Mouse (Mus musculus): ENCODE data around the gene Fxyd6. TPM values are rescaled to one million over a fixed set of nuclear protein-coding genes. Genes with fewer than 3 reads are reported as not detected.
A peak's percentile ranks its signal among the peaks of the same experiment; 100 is the strongest.

Gene Fxyd6
- polyA plus RNA-seq, 2 experiments from 2014 or later = 1.1 TPM; not detected in 1

- ATAC-seq = no peak
These were observed 42.9 kb downstream of the Fxyd6 start for GRCm38 (mm10) chr9:45412700-45413477.

DNA sequence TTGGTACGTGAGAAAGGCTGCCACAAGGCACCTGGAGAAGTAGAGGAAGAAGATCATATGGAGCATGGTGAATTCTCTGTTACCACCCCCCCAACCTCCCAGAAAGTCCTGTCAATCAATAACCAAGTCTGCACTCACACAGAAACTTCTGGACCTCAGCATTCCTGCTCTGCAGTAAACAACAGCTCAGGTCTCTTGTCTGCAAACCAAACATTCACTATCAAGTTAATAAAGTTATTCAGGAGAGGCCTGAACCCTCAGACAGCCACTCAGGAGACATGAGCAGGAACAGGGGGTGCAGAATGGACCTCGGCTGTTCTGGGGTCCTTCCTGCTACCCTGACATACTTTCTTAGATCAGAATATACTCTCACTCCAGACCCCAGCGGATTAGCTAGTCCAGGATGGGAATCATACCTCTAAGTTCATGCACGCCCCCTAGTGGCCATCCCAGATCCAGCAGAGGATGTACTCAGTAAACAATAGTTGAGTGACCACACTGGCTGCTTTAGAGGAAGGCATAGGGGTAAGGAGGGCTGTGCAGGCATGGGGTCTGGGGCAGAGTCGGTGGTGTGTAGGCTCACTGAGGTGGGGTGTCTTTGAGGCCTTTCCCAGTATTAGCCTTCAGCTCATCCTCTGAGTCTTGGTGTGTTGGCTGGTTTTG lies 43.6 kb downstream of the Fxyd6 start:
- ATAC-seq = no peak

DNA sequence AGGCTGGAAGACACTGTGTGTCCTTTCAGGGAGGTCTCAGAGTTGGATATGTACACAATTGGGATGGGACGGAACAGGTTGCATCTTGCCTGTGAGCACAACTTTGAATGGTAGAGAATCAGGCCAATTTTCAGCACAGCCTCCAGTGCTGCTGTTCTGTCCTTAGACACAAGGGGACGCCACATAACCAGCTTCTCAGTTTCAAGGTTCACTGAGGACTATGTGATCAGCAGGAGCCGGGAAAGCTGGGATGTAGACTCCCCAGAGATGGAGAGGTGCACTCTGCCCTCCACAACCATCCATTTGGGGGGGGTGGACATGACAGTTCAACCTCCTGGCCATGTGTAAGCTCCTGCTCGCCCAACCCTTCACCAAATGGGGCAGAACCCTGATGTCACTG lies 45.9 kb downstream of the Fxyd6 start:
- no peak for ATAC-seq

DNA sequence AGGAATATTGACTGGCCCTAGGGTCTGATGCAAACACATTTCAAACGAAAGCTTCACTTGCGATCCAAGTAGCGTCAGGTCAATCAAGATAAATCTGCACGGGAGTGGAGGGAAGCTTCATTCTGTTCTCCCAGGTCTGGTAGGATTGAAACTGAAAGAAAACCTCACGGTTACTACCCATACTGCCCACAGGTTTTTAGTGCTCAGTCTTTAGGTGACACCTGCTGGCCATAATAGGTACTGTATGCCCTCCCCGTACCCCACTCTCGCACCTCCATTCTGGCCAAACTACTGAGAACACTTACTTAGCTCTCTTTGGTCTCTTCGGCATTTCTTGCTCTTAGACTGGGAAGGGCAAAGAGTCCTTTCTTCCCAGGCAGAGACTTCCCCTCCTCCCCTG lies 47.3 kb downstream of the Fxyd6 start:
- ATAC-seq = peak; percentile 88

GRCm38 (mm10) chr9:45418252-45418651 lies 48.3 kb downstream of the Fxyd6 start:
- no peak for ATAC-seq

DNA sequence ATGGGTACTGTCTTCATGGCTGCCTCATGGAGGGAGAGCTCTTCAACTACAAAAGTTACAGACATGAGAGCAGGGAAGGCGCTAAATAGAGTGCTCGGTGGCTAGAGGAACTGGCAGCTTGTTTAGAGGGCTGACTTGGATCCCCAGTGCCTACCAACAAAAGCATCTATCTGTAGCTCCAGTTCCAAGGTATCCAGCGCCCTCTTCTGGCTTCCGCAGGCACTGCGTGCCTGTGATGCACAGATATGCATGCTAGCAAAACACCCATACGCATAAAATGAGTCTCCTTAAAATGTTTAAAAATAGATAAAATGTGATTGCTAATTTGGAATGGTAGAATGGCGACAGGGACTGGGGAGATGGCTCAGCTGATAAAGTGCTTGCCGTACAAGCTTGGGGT lies 51.2 kb downstream of the Fxyd6 start:
- no peak for ATAC-seq

DNA sequence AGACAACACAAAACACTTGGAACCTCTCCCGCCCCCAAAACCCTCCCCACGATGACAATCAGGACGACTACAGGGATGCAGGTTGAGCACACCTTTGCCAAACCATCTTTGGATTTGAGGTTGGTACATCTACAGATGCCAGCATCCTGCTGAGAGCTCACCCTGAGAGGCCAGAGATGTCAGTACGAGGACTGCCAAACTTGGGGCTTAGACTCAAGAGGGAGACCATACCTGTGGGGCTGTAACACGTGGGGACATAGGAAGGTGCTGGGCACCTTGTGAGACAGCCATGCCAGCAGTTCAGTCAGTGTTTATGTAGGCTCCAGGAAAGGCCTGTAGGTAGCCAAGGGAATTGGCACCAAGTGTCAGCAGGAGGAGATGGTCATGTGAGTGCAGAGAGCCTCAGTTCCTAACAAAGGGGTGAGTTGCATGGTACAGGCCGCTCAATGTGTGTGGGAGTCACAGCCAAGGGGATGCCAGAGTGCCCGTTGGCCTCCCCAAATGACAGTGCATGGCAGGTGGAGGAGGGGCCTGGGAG lies 52.8 kb downstream of the Fxyd6 start:
- ATAC-seq = no peak

DNA sequence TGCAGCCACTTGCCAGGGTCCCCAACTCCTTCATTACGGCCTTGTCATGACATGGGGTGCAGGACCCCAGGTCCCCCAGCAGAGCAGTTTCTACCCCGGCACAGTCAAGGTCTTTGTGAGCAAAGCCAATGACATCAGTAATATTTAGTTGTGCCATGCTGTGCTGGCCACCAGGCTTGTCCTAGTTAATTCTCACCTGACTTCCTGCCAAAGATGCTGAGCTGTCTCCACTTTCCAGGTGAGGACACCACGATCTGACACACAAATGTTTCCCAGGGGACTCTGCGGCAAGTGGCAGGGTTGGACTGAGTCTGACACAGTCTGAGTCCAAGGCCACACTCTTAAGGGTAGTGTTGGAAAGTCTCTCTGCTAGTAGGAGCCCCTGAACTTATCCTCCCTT lies 56.5 kb downstream of the Fxyd6 start, which contains the start of gene Dscaml1:
Gene Dscaml1, plus strand, starts transcription at position 173 of the 400 bp plus-strand sequence.
- ATAC-seq = no peak

GRCm38 (mm10) chr9:45429392-45429791 lies 59.4 kb downstream of the Fxyd6 start:
- no peak for ATAC-seq

DNA sequence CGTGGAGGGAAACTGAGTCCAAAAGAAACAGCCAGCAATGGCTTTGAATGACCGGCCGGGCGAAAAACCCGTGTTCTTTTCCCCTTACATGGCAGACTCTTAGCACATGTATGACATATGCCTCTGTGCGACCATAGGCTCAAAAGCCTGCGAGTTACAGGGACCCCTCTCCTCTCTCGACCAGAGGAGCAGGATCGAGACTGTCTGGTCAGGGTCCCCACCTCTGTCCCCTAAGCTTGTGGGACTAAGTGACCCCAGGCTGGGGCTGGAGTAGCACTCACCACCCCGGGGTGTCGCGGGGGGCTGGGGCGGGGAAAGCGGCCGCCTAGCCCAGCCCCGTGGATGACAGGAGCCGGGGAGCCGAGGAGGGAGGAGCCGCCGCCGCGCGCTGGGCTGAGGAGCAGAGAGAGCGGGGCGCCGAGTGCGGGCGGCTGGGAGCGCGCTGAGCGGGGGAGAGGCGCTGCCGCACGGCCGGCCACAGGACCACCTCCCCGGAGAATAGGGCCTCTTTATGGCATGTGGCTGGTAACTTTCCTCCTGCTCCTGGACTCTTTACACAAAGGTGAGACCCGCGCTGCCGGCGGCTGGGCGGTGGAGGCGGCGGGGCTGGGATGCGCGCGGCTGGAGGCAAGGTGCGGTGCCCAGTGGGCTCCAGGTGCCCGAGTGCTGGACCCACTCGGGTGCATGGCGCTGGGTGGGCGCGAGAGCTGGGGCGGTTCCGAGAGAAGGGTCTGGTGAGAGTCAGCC lies 60.1 kb downstream of the Fxyd6 start:
- no peak for ATAC-seq

GRCm38 (mm10) chr9:45430698-45430959 lies 60.6 kb downstream of the Fxyd6 start:
- ATAC-seq = no peak

DNA sequence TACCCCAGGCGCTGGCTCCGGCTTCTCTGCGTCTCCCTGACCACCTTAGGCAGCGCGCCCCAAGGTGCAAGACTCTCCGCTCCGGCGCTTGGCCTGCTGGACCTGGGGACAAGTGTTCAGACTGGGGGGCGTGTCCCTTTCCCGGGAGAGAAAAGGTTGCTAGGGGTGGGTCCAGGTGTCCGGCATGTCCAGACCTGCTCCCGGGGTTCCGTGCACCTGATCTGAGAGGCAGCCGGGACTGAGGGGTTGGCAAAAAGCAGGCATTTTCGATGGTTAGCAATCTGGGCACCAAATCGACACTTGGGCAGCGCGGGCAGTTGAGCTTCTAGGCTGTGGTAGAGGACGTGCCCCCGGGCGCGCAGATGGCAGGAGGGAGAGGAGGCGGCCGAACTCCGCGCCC lies 61.2 kb downstream of the Fxyd6 start:
- ATAC-seq = no peak

DNA sequence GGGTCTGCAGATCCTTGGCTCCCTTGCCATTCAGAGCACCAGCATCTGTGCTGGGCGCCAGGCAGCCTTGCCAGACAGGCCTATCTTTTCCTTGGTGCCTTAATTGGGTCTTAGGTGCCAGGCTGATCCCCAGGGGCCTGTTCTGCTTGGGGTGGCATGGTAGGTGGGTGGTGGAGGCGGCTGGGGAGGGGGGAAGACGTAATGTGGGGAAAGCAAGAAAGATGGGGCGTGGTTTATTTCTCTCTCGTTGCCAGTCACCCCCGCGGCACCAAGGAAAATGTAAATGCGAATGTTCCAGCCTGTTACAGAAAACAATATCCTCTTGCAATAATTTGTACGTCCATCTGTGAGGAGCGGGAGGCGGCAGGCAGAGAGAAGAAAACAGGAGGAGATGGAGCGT lies 62.7 kb downstream of the Fxyd6 start:
- ATAC-seq = no peak

DNA sequence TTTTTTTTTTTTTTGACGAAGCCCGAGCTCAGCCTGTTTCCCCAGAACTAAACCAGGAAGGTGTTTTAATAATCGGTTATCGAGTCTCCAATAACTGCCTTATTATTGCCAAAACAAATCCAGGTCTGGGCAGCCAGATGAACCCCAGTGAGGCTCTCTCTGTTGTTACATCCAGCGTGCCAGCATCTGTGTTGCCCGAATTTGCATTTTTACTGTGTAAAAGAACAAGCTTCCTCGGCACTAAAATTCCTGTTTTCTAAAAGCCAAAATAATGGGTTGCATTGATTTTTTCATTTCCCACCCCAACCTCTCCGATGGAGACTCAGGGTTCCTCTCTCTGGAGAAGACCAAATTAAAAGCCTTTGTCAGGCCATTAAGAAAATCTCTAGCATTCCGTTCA lies 63.1 kb downstream of the Fxyd6 start:
- no peak for ATAC-seq

DNA sequence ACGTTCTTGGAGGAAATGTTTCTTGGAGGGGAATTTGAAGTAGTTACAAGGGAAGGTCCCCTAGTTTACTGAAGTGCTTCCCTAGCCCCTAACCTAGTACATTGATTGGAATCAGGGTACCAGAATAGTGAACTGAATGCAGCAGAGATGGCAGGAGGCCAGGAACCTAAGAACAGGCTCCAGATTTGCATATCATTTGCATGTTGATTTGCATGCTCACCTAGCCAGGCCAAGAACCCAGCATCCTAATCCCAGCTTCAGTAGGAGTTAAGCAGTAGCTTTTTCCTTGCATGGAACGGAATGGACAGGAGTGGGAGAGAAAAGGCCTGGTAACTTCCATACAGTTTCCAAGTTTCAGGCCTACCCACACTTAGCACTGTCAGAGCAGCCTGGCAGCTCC lies 64.2 kb downstream of the Fxyd6 start:
- ATAC-seq = no peak

- no peak for ATAC-seq
These were observed 69.0 kb downstream of the Fxyd6 start for GRCm38 (mm10) chr9:45439025-45439424.

DNA sequence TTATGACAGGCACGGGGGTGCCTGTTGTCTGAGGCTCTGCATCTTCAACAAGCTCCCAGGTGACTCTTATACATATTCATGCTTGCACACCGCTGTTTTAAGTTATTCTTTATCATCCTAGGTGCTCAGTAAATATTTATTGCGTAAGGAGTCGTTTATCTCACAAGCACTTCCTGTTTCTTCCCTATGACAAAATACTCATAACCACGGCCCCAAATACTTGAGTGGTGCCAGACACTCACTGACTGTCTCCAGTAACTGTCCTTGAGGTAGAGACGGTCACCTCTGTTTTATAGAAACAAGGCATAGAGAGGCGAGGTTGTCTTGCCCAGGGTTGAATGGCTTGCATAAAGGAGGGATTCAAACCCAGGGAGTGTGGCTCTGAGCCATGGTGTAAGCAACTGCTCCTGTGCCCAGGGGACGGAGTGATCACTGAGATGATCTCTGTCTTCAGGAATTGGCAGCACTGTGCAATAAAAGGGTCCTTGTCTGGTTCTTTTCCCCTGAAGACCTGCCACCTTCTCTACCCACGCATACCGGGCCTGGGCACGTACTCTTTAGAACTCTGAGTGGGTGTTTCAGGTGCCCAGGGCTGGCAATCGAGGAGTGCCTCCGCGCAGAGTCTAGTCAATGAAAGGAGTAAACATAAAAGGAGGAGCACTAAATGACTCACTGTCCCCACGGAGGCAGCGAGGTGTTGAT lies 70.2 kb downstream of the Fxyd6 start:
- no peak for ATAC-seq

- no peak for ATAC-seq
These were observed 74.3 kb downstream of the Fxyd6 start for GRCm38 (mm10) chr9:45444251-45444798.

Data from activated CD4-positive, CD25-positive, alpha-beta regulatory T cell, adult 4 months (primary cell).